In the genomic region with DNA sequence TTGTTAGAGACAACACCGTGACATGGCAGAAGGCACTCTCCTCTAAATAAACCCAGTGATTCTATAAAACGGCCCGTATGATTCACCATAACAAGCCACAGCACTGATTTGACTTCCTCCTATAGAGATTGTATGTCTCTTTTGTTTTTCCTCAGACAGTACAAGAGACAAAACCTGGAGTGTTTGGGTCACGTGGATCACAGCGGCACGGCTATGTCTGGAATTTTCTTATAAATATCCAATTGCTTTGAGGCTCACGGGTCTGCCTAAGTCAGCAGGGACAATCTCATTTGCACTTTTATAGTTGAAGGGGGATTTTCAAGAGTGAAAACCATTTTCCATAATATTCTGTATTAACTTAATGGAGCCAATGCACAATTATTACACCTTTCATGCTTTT, we compare ENCODE assay signal across 25 mouse cellular contexts.
DNase-seq lines count a peak whose midpoint lies in the region; ATAC-seq and TF ChIP-seq lines count a peak whose summit lies in the region.
"Had no signal": no experiment of that assay in that cellular context is flagged by ENCODE, and none has a peak within 500 bp of the region (broad histone marks: within the 10 kb centered on the region; RNA-seq: fewer than 3 reads in every experiment).

No protein-coding gene starts in this region.

- no peak for TF ChIP-seq POLR2A in kidney, adult 2 months (IDR thresholded peaks at IDR 0.05; ENCODE audit: low read depth, low read length)

- H3K27ac ChIP-seq in intestine, embryonic 14.5 days (ENCODE audit: low read depth) = no peak overlapping the region
- no peak overlapping the region for H3K27ac ChIP-seq in intestine, embryonic 15.5 days
- no peak overlapping the region for H3K27ac ChIP-seq in embryonic facial prominence, embryonic 13.5 days
- H3K27ac ChIP-seq in midbrain, embryonic 15.5 days = no peak overlapping the region
- no peak overlapping the region for H3K27ac ChIP-seq in kidney, adult 2 months (ENCODE audit: insufficient read depth, low read depth, low read length)
- H3K27ac ChIP-seq: forebrain, embryonic 13.5 days; heart, adult 2 months; left cerebral cortex, adult 2 months; liver, embryonic 12.5 days had no signal

- H3K9ac ChIP-seq in intestine, embryonic 14.5 days (ENCODE audit: low read length) = no peak overlapping the region
- no peak overlapping the region for H3K9ac ChIP-seq in intestine, embryonic 15.5 days
- no peak overlapping the region for H3K9ac ChIP-seq in embryonic facial prominence, embryonic 13.5 days
- H3K9ac ChIP-seq in midbrain, embryonic 15.5 days = no peak overlapping the region
- H3K9ac ChIP-seq: forebrain, embryonic 13.5 days; liver, embryonic 12.5 days had no signal

- no peaks in the 10 kb centered on the region for H3K9me3 ChIP-seq in intestine, embryonic 14.5 days (ENCODE audit: control insufficient read depth, low read length)
- no peaks in the 10 kb centered on the region for H3K9me3 ChIP-seq in intestine, embryonic 15.5 days
- no peaks in the 10 kb centered on the region for H3K9me3 ChIP-seq in embryonic facial prominence, embryonic 13.5 days
- H3K9me3 ChIP-seq in midbrain, embryonic 15.5 days = no peaks in the 10 kb centered on the region
- H3K9me3 ChIP-seq: forebrain, embryonic 13.5 days; liver, embryonic 12.5 days had no signal

- no peak for ATAC-seq in intestine, embryonic 14.5 days (replicated peaks; ENCODE audit: low FRiP score, low TSS enrichment, low read depth)
- no peak for ATAC-seq in intestine, embryonic 15.5 days
- no peak for ATAC-seq in embryonic facial prominence, embryonic 13.5 days (ENCODE audit: insufficient number of reproducible peaks, insufficient read depth, low FRiP score, low TSS enrichment, low read depth)
- ATAC-seq in midbrain, embryonic 15.5 days (replicated peaks) = 0 out of 2 replicates have a peak, but pooled peaks have one; percentile 50
- ATAC-seq: activated CD4-positive, CD25-positive, alpha-beta regulatory T cell, adult 4 months; forebrain, embryonic 13.5 days; intestine, embryonic 16.5 days; liver, embryonic 12.5 days had no signal

- H3K27me3 ChIP-seq in intestine, embryonic 14.5 days (replicated peaks; ENCODE audit: control insufficient read depth, insufficient read depth, low read length) = no peaks in the 10 kb centered on the region
- no peaks in the 10 kb centered on the region for H3K27me3 ChIP-seq in intestine, embryonic 15.5 days (replicated peaks)
- H3K27me3 ChIP-seq in embryonic facial prominence, embryonic 13.5 days = no peaks in the 10 kb centered on the region
- H3K27me3 ChIP-seq in midbrain, embryonic 15.5 days (replicated peaks) = no peaks in the 10 kb centered on the region
- no peaks in the 10 kb centered on the region for H3K27me3 ChIP-seq in kidney, adult 2 months (replicated peaks; ENCODE audit: control insufficient read depth, insufficient read depth, low read length)
- H3K27me3 ChIP-seq: forebrain, embryonic 13.5 days; liver, embryonic 12.5 days had no signal

- H3K36me3 ChIP-seq in intestine, embryonic 14.5 days (ENCODE audit: control insufficient read depth, insufficient read depth, low read length) = no peaks in the 10 kb centered on the region
- no peaks in the 10 kb centered on the region for H3K36me3 ChIP-seq in intestine, embryonic 15.5 days
- no peaks in the 10 kb centered on the region for H3K36me3 ChIP-seq in embryonic facial prominence, embryonic 13.5 days
- H3K36me3 ChIP-seq in midbrain, embryonic 15.5 days (replicated peaks) = no peaks in the 10 kb centered on the region
- H3K36me3 ChIP-seq in kidney, adult 2 months (ENCODE audit: control insufficient read depth, insufficient read depth, low read length) = no peaks in the 10 kb centered on the region
- H3K36me3 ChIP-seq: liver, embryonic 12.5 days had no signal

- no peak overlapping the region for H3K4me3 ChIP-seq in intestine, embryonic 14.5 days (ENCODE audit: low read depth, low read length)
- H3K4me3 ChIP-seq in intestine, embryonic 15.5 days (replicated peaks) = no peak overlapping the region
- no peak overlapping the region for H3K4me3 ChIP-seq in embryonic facial prominence, embryonic 13.5 days
- H3K4me3 ChIP-seq in midbrain, embryonic 15.5 days = no peak overlapping the region
- no peak overlapping the region for H3K4me3 ChIP-seq in kidney, adult 2 months (ENCODE audit: insufficient read depth, low read depth, low read length)
- H3K4me3 ChIP-seq: forebrain, embryonic 13.5 days; heart, adult 2 months; left cerebral cortex, adult 2 months; liver, embryonic 12.5 days had no signal

- TF ChIP-seq CTCF in kidney, adult 2 months (conservative IDR thresholded peaks at IDR 0.05; ENCODE audit: insufficient read depth, insufficient read length, low read depth, low read length) = no peak

- DNase-seq in embryo, embryonic 10.5 days (ENCODE audit: low spot score) = peak; percentile 12
- DNase-seq in embryo, embryonic 10 days (ENCODE audit: low spot score) = no peak
- DNase-seq in intestine, embryonic 14.5 days (ENCODE audit: low spot score) = no peak
- DNase-seq in retina, embryonic 14.5 days (ENCODE audit: low spot score) = no peak
- no peak for DNase-seq in kidney, adult 2 months
- DNase-seq: adrenal gland, postnatal 10 days; cerebellum, adult 2 months; cerebellum, postnatal 36 days; gastrocnemius, postnatal 36 days; heart, adult 2 months; heart, postnatal 36 days; kidney, postnatal 4 days; layer of hippocampus, adult 9-11 months; lung, adult 2 months; lung, postnatal 14 days; right cerebral cortex, postnatal 4 days; thymus, postnatal 14 days had no signal

- H3K4me2 ChIP-seq in intestine, embryonic 14.5 days (ENCODE audit: low read length) = peak overlapping the region; percentile 13; the same call in 1 of the 2 replicates
- no peak overlapping the region for H3K4me2 ChIP-seq in intestine, embryonic 15.5 days (replicated peaks)
- peak overlapping the region; percentile 32; the same call in 1 of the 2 replicates for H3K4me2 ChIP-seq in embryonic facial prominence, embryonic 13.5 days
- peak overlapping the region; percentile 25 for H3K4me2 ChIP-seq in midbrain, embryonic 15.5 days
- H3K4me2 ChIP-seq: forebrain, embryonic 13.5 days; liver, embryonic 12.5 days had no signal

- H3K4me1 ChIP-seq in intestine, embryonic 14.5 days (replicated peaks; ENCODE audit: control insufficient read depth, insufficient read depth, low read length) = no peaks in the 10 kb centered on the region
- no peaks in the 10 kb centered on the region for H3K4me1 ChIP-seq in intestine, embryonic 15.5 days (replicated peaks)
- peaks cover 6% of the 10 kb centered on the region; the same call in 1 of the 2 replicates for H3K4me1 ChIP-seq in embryonic facial prominence, embryonic 13.5 days
- H3K4me1 ChIP-seq in midbrain, embryonic 15.5 days = no peaks in the 10 kb centered on the region
- H3K4me1 ChIP-seq in kidney, adult 2 months (ENCODE audit: control insufficient read depth, insufficient read depth, low read length) = no peaks in the 10 kb centered on the region
- H3K4me1 ChIP-seq: forebrain, embryonic 13.5 days; liver, embryonic 12.5 days had no signal

- WGBS in intestine, embryonic 14.5 days = 29% methylated on average over 7 of the region's 7 CpGs
- 37% methylated on average over 7 of the region's 7 CpGs for WGBS in intestine, embryonic 15.5 days
- 18% methylated on average over 7 of the region's 7 CpGs for WGBS in embryonic facial prominence, embryonic 13.5 days
- WGBS in midbrain, embryonic 15.5 days = 28% methylated on average over 7 of the region's 7 CpGs
- 58% methylated on average over 7 of the region's 7 CpGs for WGBS in kidney, adult 2 months
